Mouse (Mus musculus) MEL (cell line): Measurements from ENCODE around the gene Ero1l. TPM values are rescaled to one million over a fixed set of nuclear protein-coding genes. Genes with fewer than 3 reads are reported as not detected.

ENCODE experiments used
- DNase-seq: peaks from one replicate; pipeline ENCODE4 v3.0.0; 2011; ENCODE audit warnings: low read depth, low spot score
- H3K27ac ChIP-seq: 2 replicates; pipeline ENCODE4 v1.5.1; 2012; ENCODE audit warnings: low read depth, mild to moderate bottlenecking, control low read depth, low read length, moderate library complexity; ENCODE audit not compliant: control insufficient read depth
- H3K27me3 ChIP-seq, 2 experiments: fragments of 150-350 bp in 1 of 2; sonication (generic) in 1 of 2; 2 replicates each; pipeline ENCODE4 v1.6.1; 2012; ENCODE audit warnings: low read length in 2 of 2, mild to moderate bottlenecking in 2 of 2, improper control_type of control experiment in 1 of 2, moderate library complexity in 1 of 2; ENCODE audit not compliant: insufficient read depth in 2 of 2, control insufficient read depth in 1 of 2
- H3K36me3 ChIP-seq, 2 experiments: 2 replicates each; pipeline ENCODE4 v1.6.1; 2012 to 2014; ENCODE audit warnings: low read length in 2 of 2, improper control_type of control experiment in 1 of 2, inconsistent platforms in 1 of 2, mild to moderate bottlenecking in 1 of 2; ENCODE audit not compliant: insufficient read depth in 2 of 2, control insufficient read depth in 1 of 2
- H3K4me1 ChIP-seq, 2 experiments: fragments of 150-350 bp in 1 of 2; sonication (generic) in 1 of 2; 2 replicates each; pipeline ENCODE4 v1.6.1; 2012; ENCODE audit warnings: low read length in 2 of 2, improper control_type of control experiment in 1 of 2, mild to moderate bottlenecking in 1 of 2; ENCODE audit not compliant: insufficient read depth in 2 of 2, control insufficient read depth in 1 of 2
- H3K4me3 ChIP-seq, 2 experiments: fragments of 150-350 bp in 1 of 2; sonication (generic) in 1 of 2; 2 replicates each; pipeline ENCODE4 v1.5.1; 2012; ENCODE audit warnings: low read depth in 2 of 2, low read length in 2 of 2, mild to moderate bottlenecking in 2 of 2, moderate library complexity in 2 of 2, control low read depth in 1 of 2, improper control_type of control experiment in 1 of 2; ENCODE audit not compliant: control insufficient read depth in 1 of 2, insufficient read depth in 1 of 2
- H3K79me2 ChIP-seq: 2 replicates; pipeline ENCODE4 v1.6.1; 2012; ENCODE audit warnings: mild to moderate bottlenecking, low read length, moderate library complexity; ENCODE audit not compliant: control insufficient read depth, poor library complexity, insufficient read depth
- H3K9ac ChIP-seq: 2 replicates; pipeline ENCODE4 v1.6.1; 2012; ENCODE audit warnings: low read depth, mild to moderate bottlenecking, control low read depth, low read length, moderate library complexity; ENCODE audit not compliant: control insufficient read depth, poor library complexity, severe bottlenecking
- H3K9me3 ChIP-seq: fragments of 150-350 bp; sonication (generic); replicated peaks from 2 replicates; pipeline ENCODE4 v1.6.1; 2012; ENCODE audit warnings: mild to moderate bottlenecking, low read length, improper control_type of control experiment, moderate library complexity; ENCODE audit not compliant: insufficient read depth
- CHD1 ChIP-seq: IDR thresholded peaks from 2 replicates; pipeline ENCODE4 v1.6.1; 2012; ENCODE audit warnings: low read depth, mild to moderate bottlenecking, inconsistent platforms, low read length, improper control_type of control experiment
- CHD2 ChIP-seq: IDR thresholded peaks from 2 replicates; pipeline ENCODE4 v1.6.1; 2011; ENCODE audit warnings: low read length, improper control_type of control experiment
- E2F4 ChIP-seq: IDR thresholded peaks from 2 replicates; pipeline ENCODE4 v1.6.1; 2011; ENCODE audit warnings: low read depth, low read length, improper control_type of control experiment, borderline replicate concordance
- EP300 ChIP-seq, 2 experiments: IDR thresholded peaks; 2 replicates each; pipeline ENCODE4 v1.6.1; 2011; ENCODE audit warnings: improper control_type of control experiment in 2 of 2, low read length in 2 of 2, low read depth in 1 of 2, mild to moderate bottlenecking in 1 of 2
- HCFC1 ChIP-seq: IDR thresholded peaks from 2 replicates; pipeline ENCODE4 v1.6.1; 2012; ENCODE audit warnings: low read depth, mild to moderate bottlenecking, inconsistent platforms, low read length, improper control_type of control experiment, moderate library complexity
- JUND ChIP-seq: IDR thresholded peaks from 2 replicates; pipeline ENCODE4 v1.6.1; 2011; ENCODE audit warnings: low read depth, mild to moderate bottlenecking, improper control_type of control experiment, low read length
- KAT2A ChIP-seq: conservative IDR thresholded peaks from 2 replicates; pipeline ENCODE4 v1.6.1; 2012; ENCODE audit warnings: low read depth, low read length, improper control_type of control experiment, inconsistent platforms
- MAFK ChIP-seq: IDR thresholded peaks from 2 replicates; pipeline ENCODE4 v1.6.1; 2011; ENCODE audit warnings: low read depth, mild to moderate bottlenecking, low read length, improper control_type of control experiment, borderline replicate concordance
- MAX ChIP-seq: IDR thresholded peaks from 2 replicates; pipeline ENCODE4 v1.6.1; 2011; ENCODE audit warnings: low read length, improper control_type of control experiment
- MAZ ChIP-seq: IDR thresholded peaks from 2 replicates; pipeline ENCODE4 v1.6.1; 2012; ENCODE audit warnings: low read depth, mild to moderate bottlenecking, inconsistent platforms, low read length, improper control_type of control experiment
- MEF2A ChIP-seq: IDR thresholded peaks from 2 replicates; pipeline ENCODE4 v1.6.1; 2014; ENCODE audit warnings: low read depth, mild to moderate bottlenecking, inconsistent platforms, low read length, improper control_type of control experiment; ENCODE audit not compliant: poor library complexity, insufficient replicate concordance, severe bottlenecking; ENCODE audit errors: extremely low read depth
- MYB ChIP-seq: IDR thresholded peaks from 2 replicates; pipeline ENCODE4 v1.6.1; 2011; ENCODE audit warnings: mild to moderate bottlenecking, low read depth, low read length, improper control_type of control experiment
- MYC ChIP-seq: IDR thresholded peaks from 2 replicates; pipeline ENCODE4 v1.6.1; 2011; ENCODE audit warnings: low read depth, mild to moderate bottlenecking, low read length, improper control_type of control experiment, moderate library complexity
- NRF1 ChIP-seq: IDR thresholded peaks from 2 replicates; pipeline ENCODE4 v1.6.1; 2014; ENCODE audit warnings: low read depth, mild to moderate bottlenecking, inconsistent platforms, low read length, improper control_type of control experiment, moderate library complexity; ENCODE audit not compliant: poor library complexity, insufficient read depth, severe bottlenecking
- POLR2AphosphoS2 ChIP-seq: IDR thresholded peaks from 2 replicates; pipeline ENCODE4 v1.6.1; 2011; ENCODE audit warnings: low read length, improper control_type of control experiment
- RAD21 ChIP-seq: IDR thresholded peaks from 2 replicates; pipeline ENCODE4 v1.6.1; 2011; ENCODE audit warnings: mild to moderate bottlenecking, low read depth, low read length, improper control_type of control experiment
- RCOR1 ChIP-seq: IDR thresholded peaks from 2 replicates; pipeline ENCODE4 v1.6.1; 2012; ENCODE audit warnings: low read depth, mild to moderate bottlenecking, inconsistent platforms, low read length, improper control_type of control experiment
- SIN3A ChIP-seq: IDR thresholded peaks from 2 replicates; pipeline ENCODE4 v1.6.1; 2012; ENCODE audit warnings: low read length, improper control_type of control experiment, inconsistent platforms
- TAL1 ChIP-seq: IDR thresholded peaks from 2 replicates; pipeline ENCODE4 v1.6.1; 2012; ENCODE audit warnings: mild to moderate bottlenecking, inconsistent platforms, low read length, moderate library complexity, mixed read lengths
- TCF12 ChIP-seq: IDR thresholded peaks from 2 replicates; pipeline ENCODE4 v1.6.1; 2014; ENCODE audit warnings: low read depth, mild to moderate bottlenecking, inconsistent platforms, low read length, improper control_type of control experiment, moderate library complexity
- ZC3H11A ChIP-seq: IDR thresholded peaks from 2 replicates; pipeline ENCODE4 v1.6.1; 2012; ENCODE audit warnings: low read depth, mild to moderate bottlenecking, inconsistent platforms, low read length, improper control_type of control experiment
- polyA plus RNA-seq, 2 experiments: library from polyadenylated mRNA; stranded (reverse) in 1 of 2; unstranded in 1 of 2; fragments of >175 nt in 1 of 2; fragments of >200 nt in 1 of 2; gene quantifications; 2 replicates each; pipeline versions ENCODE4 v1.2.1 to v1.2.4; 2012; ENCODE audit warnings: low replicate concordance in 2 of 2, low read depth in 1 of 2; ENCODE audit not compliant: insufficient read length in 2 of 2, insufficient read depth in 1 of 2, missing spikeins in 1 of 2
- total RNA-seq: library from RNA; depleted of rRNA; stranded (reverse); fragments of 300-350 nt; gene quantifications from 2 replicates; pipeline ENCODE4 v1.2.3, GENCODE M21; 2012

Gene Ero1l
- total and polyA plus RNA-seq, 3 experiments = 42.0 to 273 (median 114) TPM

DNA sequence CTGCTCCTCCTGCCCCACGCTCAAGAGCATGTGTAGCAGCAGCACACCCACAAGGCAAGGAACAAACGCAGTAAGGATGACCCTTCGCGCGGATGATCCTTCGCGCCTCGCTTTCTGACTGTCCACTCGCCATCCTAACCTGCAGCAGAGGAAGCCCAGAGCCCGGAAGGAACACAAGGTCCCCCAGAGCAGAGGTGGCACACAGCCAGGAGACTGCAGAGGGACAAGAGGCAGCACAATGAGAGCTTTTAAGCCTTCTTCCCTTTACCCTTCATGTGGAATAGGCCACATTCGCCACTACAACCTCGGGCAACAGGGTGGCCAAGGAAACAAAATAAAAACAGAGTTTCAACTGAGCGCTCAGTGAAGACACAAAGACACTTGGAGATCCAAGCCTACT, 8.9 kb downstream of the Ero1l start:
- Histone ChIP-seq H3K27ac (no peak overlapping the region), H3K36me3 (peaks cover 29 to 40% of the 10 kb centered on the region in 2 experiments), H3K79me2 (peaks cover 67% of the 10 kb centered on the region), H3K4me1 (peaks cover 9 to 26% of the 10 kb centered on the region in 2 experiments), H3K27me3 (no peaks in the 10 kb centered on the region), H3K4me3 (no peak overlapping the region), H3K9me3 (no peaks in the 10 kb centered on the region), H3K9ac (no peak overlapping the region)
- DNase-seq = no peak
- TF ChIP-seq EP300 (IDR thresholded peaks at IDR 0.05; ENCODE audit: low read depth in 1 of 2, low read length in 2 of 2) (no peak), RAD21 (no peak), E2F4 (no peak), MEF2A (no peak), CHD2 (no peak), HCFC1 (no peak), NRF1 (no peak), MYC (no peak), MAZ (no peak), ZC3H11A (no peak), TAL1 (no peak), POLR2AphosphoS2 (no peak), MAX (no peak), RCOR1 (no peak), KAT2A (no peak), TCF12 (no peak), JUND (no peak), MAFK (no peak), CHD1 (no peak)

DNA sequence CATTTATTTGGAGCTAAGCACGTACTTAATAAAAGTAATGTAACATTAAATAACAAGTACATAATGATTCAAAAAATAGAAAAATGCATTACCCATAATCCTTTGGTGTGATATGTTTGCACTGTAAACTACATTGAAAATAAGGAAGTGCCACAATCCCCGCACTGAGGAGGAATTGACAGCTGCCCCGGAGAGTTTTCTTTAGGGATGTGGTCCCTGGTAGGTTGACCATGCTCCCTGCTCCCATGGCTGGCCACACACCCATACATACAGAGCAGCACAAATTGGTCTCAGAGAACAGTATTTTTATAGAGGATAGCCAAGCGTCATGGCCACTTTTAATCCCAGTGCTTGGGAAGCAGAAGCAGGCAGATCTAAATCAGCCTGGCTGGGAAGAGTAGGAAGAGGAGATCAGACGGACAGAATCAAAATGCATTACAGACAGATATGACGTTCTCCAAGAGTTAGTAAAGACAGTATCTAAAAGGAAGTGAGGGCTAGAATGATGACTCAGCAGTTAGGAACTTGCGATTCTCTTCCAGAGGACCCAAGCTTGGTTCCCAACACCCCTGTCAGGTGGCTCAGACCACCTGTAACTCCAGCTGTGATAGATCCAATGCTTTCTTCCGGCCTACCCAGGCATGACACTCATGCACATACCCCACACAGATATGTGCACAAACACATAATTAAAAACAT, 10.8 kb downstream of the Ero1l start:
- DNase-seq = peak; percentile 48
- Histone ChIP-seq H3K4me3 (no peak overlapping the region), H3K79me2 (peaks cover 49% of the 10 kb centered on the region), H3K9ac (no peak overlapping the region), H3K27ac (no peak overlapping the region), H3K36me3 (peaks cover 23 to 51% of the 10 kb centered on the region in 2 experiments), H3K27me3 (no peaks in the 10 kb centered on the region), H3K4me1 (peaks cover 2 to 17% of the 10 kb centered on the region in 2 experiments; a peak in 3 of 4 replicates)
- no peak for TF ChIP-seq MYB
- TF ChIP-seq POLR2AphosphoS2 = peak; percentile 3; the same call in 1 of the 2 replicates
- TF ChIP-seq CHD1 = no peak
- TF ChIP-seq SIN3A = no peak
- TF ChIP-seq MAFK = peak; percentile 95
- TF ChIP-seq, all 39 proteins: peak for 2
- no peaks in the 10 kb centered on the region for H3K9me3 ChIP-seq
